Mouse (Mus musculus) lung, postnatal 0 days (tissue): ENCODE data around the gene Gpr179.

Source experiments
- CTCF ChIP-seq: IDR thresholded peaks from 2 replicates; pipeline ENCODE4 v1.5.1; 2016; ENCODE audit warnings: antibody characterized with exemption, mild to moderate bottlenecking
- EP300 ChIP-seq: IDR thresholded peaks from 2 replicates; pipeline ENCODE4 v1.6.1; 2016; ENCODE audit warnings: antibody characterized with exemption, mild to moderate bottlenecking, control low read depth

- TF ChIP-seq CTCF: no peak
- TF ChIP-seq EP300: no peak
Measured at GRCm38 (mm10) chr11:97285852-97286775, 65.8 kb downstream of the Gpr179 start.
